Mouse (Mus musculus): ENCODE data around the gene Nedd1.

DNA sequence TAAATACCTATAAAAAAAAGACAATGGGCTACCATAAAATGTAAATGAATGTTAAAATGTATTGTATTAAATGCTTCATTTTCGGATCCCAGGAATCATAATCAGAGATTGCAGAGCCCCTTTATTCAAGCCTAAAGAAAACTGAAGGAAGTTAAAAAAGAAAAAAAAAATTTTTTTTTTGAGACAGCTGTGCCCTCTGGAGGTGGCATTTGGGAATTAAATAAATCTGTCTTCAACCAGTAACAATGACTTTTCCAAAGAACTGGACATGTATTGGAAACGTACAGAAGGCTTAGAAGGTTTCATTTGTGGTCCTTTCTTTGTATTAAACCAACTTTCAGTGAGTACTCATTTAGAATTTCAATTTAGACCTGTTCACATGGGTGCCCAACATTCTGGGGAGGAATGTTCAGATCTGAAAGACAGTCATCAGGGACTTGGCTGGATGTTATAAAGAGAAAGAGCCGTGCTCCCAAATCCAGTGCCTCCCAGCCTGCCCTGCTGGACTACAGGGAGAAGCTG is 69.8 kb downstream of the Nedd1 start:
- TF ChIP-seq CTCF (IDR thresholded peaks at IDR 0.05; ENCODE audit: low read depth) (peak; percentile 34), EP300 (IDR thresholded peaks at IDR 0.05; ENCODE audit: low read depth) (no peak)

Data from liver, postnatal 0 days (tissue).